Mouse (Mus musculus) midbrain, embryonic 13.5 days (tissue): ENCODE measurements around the gene Pbx2. TPM values are rescaled to one million over a fixed set of nuclear protein-coding genes. Genes with fewer than 3 reads are reported as not detected.

Experiments used
- ATAC-seq: fragments of 200-750 bp; cut with Nextera tagmentation; 2 replicates; pipeline ENCODE4 v1.8.0; 2017; ENCODE audit warnings: mild to moderate bottlenecking, moderate TSS enrichment, moderate library complexity
- H3K27ac ChIP-seq: fragments of 300-500 bp; sonication (generic); 2 replicates; pipeline ENCODE4 v1.5.1; 2015; ENCODE audit warnings: inconsistent platforms, mild to moderate bottlenecking, moderate library complexity
- H3K27me3 ChIP-seq: fragments of 300-500 bp; sonication (generic); 2 replicates; pipeline ENCODE4 v1.6.1; 2015; ENCODE audit warnings: mild to moderate bottlenecking, inconsistent platforms
- H3K36me3 ChIP-seq: fragments of 300-500 bp; sonication (generic); 2 replicates; pipeline ENCODE4 v1.6.1; 2015; ENCODE audit warnings: mild to moderate bottlenecking, inconsistent platforms
- H3K4me1 ChIP-seq: fragments of 300-500 bp; sonication (generic); replicated peaks from 2 replicates; pipeline ENCODE4 v1.6.1; 2015; ENCODE audit warnings: inconsistent platforms
- H3K4me2 ChIP-seq: fragments of 300-500 bp; sonication (generic); replicated peaks from 2 replicates; pipeline ENCODE4 v1.6.1; 2015; ENCODE audit warnings: moderate library complexity, mild to moderate bottlenecking, inconsistent platforms
- H3K4me3 ChIP-seq: fragments of 300-500 bp; sonication (generic); replicated peaks from 2 replicates; pipeline ENCODE4 v1.5.1; 2015; ENCODE audit warnings: mild to moderate bottlenecking, inconsistent platforms
- H3K9ac ChIP-seq: fragments of 300-500 bp; sonication (generic); replicated peaks from 2 replicates; pipeline ENCODE4 v1.6.1; 2015; ENCODE audit warnings: mild to moderate bottlenecking, inconsistent platforms
- H3K9me3 ChIP-seq: fragments of 300-500 bp; sonication (generic); 2 replicates; pipeline ENCODE4 v1.6.1; 2016; ENCODE audit warnings: mild to moderate bottlenecking, inconsistent platforms
- WGBS: fragments of 180-500 bp; shearing (Covaris S2); methylation state at CpG from one replicate; pipeline ENCODE4 v1.1.7; 2015; 5-methylcytosine and 5-hydroxymethylcytosine counted together
- polyA plus RNA-seq: library from polyadenylated mRNA; unstranded; fragments of >200 nt; fragmentation: Nextera tagmentation; extraction: Ambion mirVana; gene quantifications from 2 replicates; pipeline ENCODE4 v1.2.1, GENCODE M21; 2015

Pbx2 gene
- polyA plus RNA-seq, 1 experiment from 2014 or later: 13.3 TPM

- Histone ChIP-seq H3K36me3 (peaks cover 19% of the 10 kb centered on the region), H3K27ac (peak overlapping the region; percentile 94), H3K9me3 (no peaks in the 10 kb centered on the region), H3K4me1 (peaks cover 52% of the 10 kb centered on the region), H3K27me3 (peaks cover 15% of the 10 kb centered on the region), H3K4me2 (peak overlapping the region; percentile 91), H3K9ac (peak overlapping the region; percentile 83), H3K4me3 (peak overlapping the region; percentile 80)
- ATAC-seq: no peak; the same call in 1 of the 2 replicates
- WGBS: 50% methylated on average over 16 of the region's 16 CpGs
Observed at GRCm38 (mm10) chr17:34626062-34626772, 35.2 kb downstream of the Pbx2 start.

GRCm38 (mm10) chr17:34626773-34627092 is 35.7 kb downstream of the Pbx2 start:
- Histone ChIP-seq H3K4me2 (peak overlapping the region; percentile 91), H3K27me3 (peaks cover 20% of the 10 kb centered on the region), H3K36me3 (peaks cover 14% of the 10 kb centered on the region), H3K4me1 (peaks cover 57% of the 10 kb centered on the region), H3K9ac (peak overlapping the region; percentile 83), H3K4me3 (peak overlapping the region; percentile 80), H3K9me3 (no peaks in the 10 kb centered on the region), H3K27ac (peak overlapping the region; percentile 94)
- peak; percentile 38 for ATAC-seq
- under 1% methylated on average over 18 of the region's 18 CpGs for WGBS

GRCm38 (mm10) chr17:34627093-34627942 is 36.3 kb downstream of the Pbx2 start:
- H3K36me3 ChIP-seq: peaks cover 9% of the 10 kb centered on the region
- peak; percentile 76 for ATAC-seq
- peak overlapping the region; percentile 94 for H3K27ac ChIP-seq
- peaks cover 63% of the 10 kb centered on the region for H3K4me1 ChIP-seq
- peaks cover 25% of the 10 kb centered on the region for H3K27me3 ChIP-seq
- peak overlapping the region; percentile 80 for H3K4me3 ChIP-seq
- peak overlapping the region; percentile 91 for H3K4me2 ChIP-seq
- WGBS: under 1% methylated on average over 44 of the region's 45 CpGs
- peak overlapping the region; percentile 83 for H3K9ac ChIP-seq
- H3K9me3 ChIP-seq: no peaks in the 10 kb centered on the region

GRCm38 (mm10) chr17:34627943-34628643 is 37.0 kb downstream of the Pbx2 start, which contains the start of gene Ppt2:
Gene Ppt2 (minus strand): TSS chr17:34628510.
- Histone ChIP-seq H3K27ac (peak within 1 kb of the TSS; percentile 94), H3K4me2 (peak within 1 kb of the TSS; percentile 91), H3K36me3 (peaks cover 3% of the 10 kb centered on the region; the same call in 1 of the 2 replicates), H3K4me3 (peak within 1 kb of the TSS; percentile 80), H3K9ac (peak within 1 kb of the TSS; percentile 83), H3K27me3 (peaks cover 31% of the 10 kb centered on the region), H3K9me3 (no peaks in the 10 kb centered on the region), H3K4me1 (peaks cover 65% of the 10 kb centered on the region)
- ATAC-seq: no peak; the same call in 1 of the 2 replicates
- WGBS: 3% methylated on average over 29 of the region's 29 CpGs

GRCm38 (mm10) chr17:34628644-34628967 is 37.5 kb downstream of the Pbx2 start:
- Histone ChIP-seq H3K4me3 (peak overlapping the region; percentile 80), H3K27me3 (peaks cover 34% of the 10 kb centered on the region), H3K36me3 (peaks cover 3% of the 10 kb centered on the region; the same call in 1 of the 2 replicates), H3K27ac (peak overlapping the region; percentile 94), H3K4me1 (peaks cover 65% of the 10 kb centered on the region), H3K4me2 (peak overlapping the region; percentile 91), H3K9ac (peak overlapping the region; percentile 83), H3K9me3 (no peaks in the 10 kb centered on the region)
- WGBS: 11% methylated on average over 5 of the region's 5 CpGs
- ATAC-seq: no peak

- H3K4me3 ChIP-seq: peak within 1 kb of the TSS; percentile 80
- H3K4me2 ChIP-seq: peak within 1 kb of the TSS; percentile 91
- H3K9me3 ChIP-seq: no peaks in the 10 kb centered on the region
- H3K27ac ChIP-seq: peak within 1 kb of the TSS; percentile 94
- H3K9ac ChIP-seq: peak within 1 kb of the TSS; percentile 83
- 0 out of 2 replicates have a peak, but pooled peaks cover 3% of the 10 kb centered on the region for H3K36me3 ChIP-seq
- under 1% methylated on average over 16 of the region's 16 CpGs for WGBS
- H3K4me1 ChIP-seq: peaks cover 65% of the 10 kb centered on the region
- H3K27me3 ChIP-seq: peaks cover 34% of the 10 kb centered on the region
- ATAC-seq: peak; percentile 34; the same call in 1 of the 2 replicates
Observed at GRCm38 (mm10) chr17:34629221-34629751, 38.2 kb downstream of the Pbx2 start, which contains the start of gene Prrt1. Gene Prrt1 (plus strand): TSS chr17:34629533.

- Histone ChIP-seq H3K4me1 (peaks cover 65% of the 10 kb centered on the region), H3K4me2 (peak overlapping the region; percentile 91)
- 13% methylated on average over 12 of the region's 12 CpGs for WGBS
Observed at GRCm38 (mm10) chr17:34629796-34630603, 38.9 kb downstream of the Pbx2 start.

GRCm38 (mm10) chr17:34630761-34631301 is 39.8 kb downstream of the Pbx2 start:
- Histone ChIP-seq H3K27me3 (peaks cover 34% of the 10 kb centered on the region), H3K27ac (no peak overlapping the region), H3K9ac (peak overlapping the region; percentile 83), H3K9me3 (no peaks in the 10 kb centered on the region), H3K4me3 (peak overlapping the region; percentile 80), H3K36me3 (no peaks in the 10 kb centered on the region), H3K4me2 (peak overlapping the region; percentile 91), H3K4me1 (peaks cover 60% of the 10 kb centered on the region)
- ATAC-seq: no peak
- WGBS: 2% methylated on average over 45 of the region's 48 CpGs

More at GRCm38 (mm10) chr17:34629796-34630603, 38.9 kb downstream of the Pbx2 start:
- H3K27me3 ChIP-seq: peaks cover 34% of the 10 kb centered on the region
- ATAC-seq: no peak
- peak overlapping the region; percentile 83 for H3K9ac ChIP-seq
- H3K4me3 ChIP-seq: peak overlapping the region; percentile 80
- no peaks in the 10 kb centered on the region for H3K9me3 ChIP-seq
- peak overlapping the region; percentile 94 for H3K27ac ChIP-seq
- H3K36me3 ChIP-seq: 0 out of 2 replicates have a peak, but pooled peaks cover 3% of the 10 kb centered on the region

- Histone ChIP-seq H3K27me3 (peaks cover 34% of the 10 kb centered on the region), H3K4me3 (peak overlapping the region; percentile 80)
Observed at GRCm38 (mm10) chr17:34631647-34632046, 40.6 kb downstream of the Pbx2 start.

GRCm38 (mm10) chr17:34632261-34632691 is 41.2 kb downstream of the Pbx2 start:
- no peak for ATAC-seq
- H3K27ac ChIP-seq: no peak overlapping the region
- no peaks in the 10 kb centered on the region for H3K9me3 ChIP-seq
- peaks cover 34% of the 10 kb centered on the region for H3K27me3 ChIP-seq
- 2% methylated on average over 26 of the region's 26 CpGs for WGBS
- peak overlapping the region; percentile 83 for H3K9ac ChIP-seq
- peak overlapping the region; percentile 91 for H3K4me2 ChIP-seq
- H3K4me1 ChIP-seq: peaks cover 50% of the 10 kb centered on the region
- no peaks in the 10 kb centered on the region for H3K36me3 ChIP-seq
- peak overlapping the region; percentile 80 for H3K4me3 ChIP-seq

More at GRCm38 (mm10) chr17:34631647-34632046, 40.6 kb downstream of the Pbx2 start:
- H3K36me3 ChIP-seq: no peaks in the 10 kb centered on the region
- H3K9ac ChIP-seq: peak overlapping the region; percentile 83
- ATAC-seq: no peak
- no peak overlapping the region for H3K27ac ChIP-seq
- peak overlapping the region; percentile 91 for H3K4me2 ChIP-seq
- 6% methylated on average over 12 of the region's 12 CpGs for WGBS
- no peaks in the 10 kb centered on the region for H3K9me3 ChIP-seq
- peaks cover 52% of the 10 kb centered on the region for H3K4me1 ChIP-seq
